Mouse (Mus musculus): ENCODE data around the gene Dact2.

Gene Dact2

DNA sequence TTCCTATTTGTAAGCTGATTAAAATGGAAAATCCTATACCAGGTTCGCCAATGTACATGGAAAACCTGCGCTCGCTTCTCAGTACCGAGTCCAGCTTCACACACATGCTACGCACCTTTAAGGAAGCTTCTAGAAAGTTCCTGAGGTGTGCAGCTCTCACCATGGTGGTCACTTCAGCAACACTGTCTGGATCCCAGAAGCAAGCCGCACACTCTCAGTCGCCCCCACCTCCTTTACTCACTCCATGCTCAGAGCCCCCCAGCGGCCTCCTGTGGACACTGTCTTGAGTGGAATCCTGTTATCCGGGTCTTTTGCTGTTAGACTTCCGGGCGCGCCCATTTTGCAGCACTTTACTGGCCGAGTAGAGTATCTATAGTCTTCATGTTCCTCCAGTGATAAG is at the start of gene Dact2:
Gene Dact2 (minus strand): TSS at position 244 of the 400 bp plus-strand sequence.
- peak; percentile 90 for DNase-seq

GRCm38 (mm10) chr17:14252456-14252855 is 48.4 kb upstream of the Dact2 start:
- DNase-seq, result peak; percentile 97

- DNase-seq, result peak; percentile 95
Observed at GRCm38 (mm10) chr17:14250401-14250800, 46.3 kb upstream of the Dact2 start.

- peak; percentile 97 for DNase-seq
Observed at GRCm38 (mm10) chr17:14249595-14249994, 45.5 kb upstream of the Dact2 start.

GRCm38 (mm10) chr17:14247931-14248330 is 43.8 kb upstream of the Dact2 start:
- DNase-seq, result no peak

- DNase-seq, result no peak
Observed at GRCm38 (mm10) chr17:14246266-14246665, 42.2 kb upstream of the Dact2 start.

- peak; percentile 98 for DNase-seq
Observed at GRCm38 (mm10) chr17:14244195-14244965, 40.3 kb upstream of the Dact2 start.

- DNase-seq, result no peak
Observed at GRCm38 (mm10) chr17:14242634-14243033, 38.5 kb upstream of the Dact2 start.

DNA sequence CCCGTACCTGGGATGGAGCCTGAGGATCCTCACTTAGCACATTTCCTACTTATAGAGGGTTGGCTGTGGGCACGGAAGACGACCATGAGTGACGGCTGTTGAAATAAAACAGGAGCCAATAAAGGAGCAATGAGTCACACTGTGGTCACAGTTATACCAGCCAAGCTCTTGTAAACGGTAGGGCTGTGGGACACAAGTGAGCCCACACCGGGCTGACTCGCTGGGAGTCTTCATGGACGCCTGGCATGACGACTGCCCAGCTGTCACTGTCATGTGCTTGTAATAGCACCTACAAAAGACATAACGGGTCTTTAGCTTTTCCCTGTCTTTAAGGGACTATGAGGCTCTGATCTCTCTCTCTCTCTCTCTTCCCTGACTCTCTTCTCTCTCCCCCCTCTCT is 35.9 kb upstream of the Dact2 start:
- DNase-seq, result no peak

DNA sequence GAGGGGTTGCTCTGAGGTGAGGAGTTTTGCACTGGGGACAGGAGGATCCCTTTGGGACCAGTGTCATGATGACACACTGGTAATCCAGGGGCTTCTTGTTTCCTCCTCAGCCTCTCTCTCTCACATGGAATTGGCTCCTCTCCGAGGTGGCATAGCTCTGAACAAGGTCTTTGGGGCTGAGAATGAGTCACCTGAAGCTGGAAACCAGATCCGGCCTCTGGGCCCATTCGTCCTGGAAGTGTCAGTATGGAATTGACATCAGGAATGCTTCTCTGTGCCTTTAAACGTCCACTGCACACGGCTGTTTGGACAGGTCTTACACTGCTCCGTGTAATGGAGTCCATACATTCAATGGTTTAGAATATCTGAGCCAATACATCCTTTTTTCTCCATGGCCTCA is 33.0 kb upstream of the Dact2 start:
- DNase-seq, result no peak

- no peak for DNase-seq
Observed at GRCm38 (mm10) chr17:14234774-14235389, 30.8 kb upstream of the Dact2 start.

DNA sequence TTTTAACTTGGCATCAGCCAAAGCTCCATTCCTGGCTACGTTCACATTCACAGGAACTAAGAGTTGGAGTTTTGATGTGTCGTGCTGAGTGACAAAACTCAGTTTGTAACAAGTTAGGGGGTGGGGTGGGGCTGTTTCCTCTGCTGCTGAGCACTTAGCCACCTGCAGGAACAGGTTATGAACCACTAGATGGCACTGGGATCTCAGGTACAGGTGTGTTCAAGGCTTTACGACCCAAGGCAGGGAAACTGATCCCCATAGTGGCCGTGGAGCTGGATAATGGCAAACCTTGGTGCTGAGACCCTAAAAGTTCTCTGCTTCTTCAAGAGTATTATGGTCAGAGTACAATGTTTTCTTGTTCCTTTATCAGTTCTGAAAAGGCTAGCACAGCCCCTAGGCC is 29.6 kb upstream of the Dact2 start:
- no peak for DNase-seq

GRCm38 (mm10) chr17:14232629-14233028 is 28.5 kb upstream of the Dact2 start:
- DNase-seq, result peak; percentile 93

GRCm38 (mm10) chr17:14230698-14231430 is 26.8 kb upstream of the Dact2 start:
- DNase-seq, result peak; percentile 90

DNA sequence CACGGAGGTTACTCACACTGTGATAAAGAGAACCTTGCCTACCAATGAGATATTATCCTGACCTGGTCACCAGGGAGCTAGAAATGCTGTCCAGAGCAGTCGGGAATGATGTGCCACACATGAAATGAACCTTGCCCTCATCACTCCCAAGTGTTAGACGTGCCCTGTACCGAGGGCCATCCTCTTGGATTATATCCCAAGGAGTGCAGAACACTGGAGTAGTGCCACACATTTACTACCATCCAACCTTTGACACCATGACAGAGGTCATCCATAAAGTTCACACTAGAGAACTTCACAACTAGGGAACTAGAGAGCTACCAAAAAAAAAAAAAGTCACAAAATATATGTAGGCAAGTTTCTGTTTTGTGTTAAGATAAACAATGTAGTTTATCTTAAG is 24.3 kb upstream of the Dact2 start:
- no peak for DNase-seq

DNA sequence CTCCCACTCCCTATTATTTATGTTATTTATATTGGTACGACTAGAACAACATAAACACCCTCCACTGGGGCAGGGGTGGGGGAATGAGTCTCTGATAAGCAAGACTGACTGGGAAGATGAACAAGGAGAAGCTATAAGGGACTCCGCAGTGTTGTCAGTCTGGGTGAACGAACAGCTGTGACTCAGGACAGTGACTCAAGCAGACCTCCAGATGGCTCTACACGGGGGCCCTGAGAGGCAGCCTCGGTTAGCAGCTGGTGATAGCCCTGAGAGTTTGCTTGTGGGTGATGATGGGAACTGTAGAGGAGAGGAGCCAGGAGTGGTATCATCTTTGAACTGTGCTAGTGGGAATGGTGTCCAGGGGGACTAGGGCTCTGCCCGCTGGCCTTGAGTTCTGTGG is 23.5 kb upstream of the Dact2 start:
- no peak for DNase-seq

GRCm38 (mm10) chr17:14226778-14227177 is 22.7 kb upstream of the Dact2 start:
- DNase-seq, result no peak

- no peak for DNase-seq
Observed at GRCm38 (mm10) chr17:14225982-14226652, 22.0 kb upstream of the Dact2 start.

- no peak for DNase-seq
Observed at GRCm38 (mm10) chr17:14221893-14222615, 17.9 kb upstream of the Dact2 start.

GRCm38 (mm10) chr17:14220606-14221202 is 16.6 kb upstream of the Dact2 start:
- DNase-seq, result no peak

- DNase-seq, result peak; percentile 85
Observed at GRCm38 (mm10) chr17:14213976-14214529, 9.9 kb upstream of the Dact2 start.

GRCm38 (mm10) chr17:14212796-14213195 is 8.7 kb upstream of the Dact2 start:
- peak; percentile 86 for DNase-seq

Measured in heart, adult 11 months (tissue).